10 mouse cellular contexts compared by ENCODE assay signal in the genomic region with DNA sequence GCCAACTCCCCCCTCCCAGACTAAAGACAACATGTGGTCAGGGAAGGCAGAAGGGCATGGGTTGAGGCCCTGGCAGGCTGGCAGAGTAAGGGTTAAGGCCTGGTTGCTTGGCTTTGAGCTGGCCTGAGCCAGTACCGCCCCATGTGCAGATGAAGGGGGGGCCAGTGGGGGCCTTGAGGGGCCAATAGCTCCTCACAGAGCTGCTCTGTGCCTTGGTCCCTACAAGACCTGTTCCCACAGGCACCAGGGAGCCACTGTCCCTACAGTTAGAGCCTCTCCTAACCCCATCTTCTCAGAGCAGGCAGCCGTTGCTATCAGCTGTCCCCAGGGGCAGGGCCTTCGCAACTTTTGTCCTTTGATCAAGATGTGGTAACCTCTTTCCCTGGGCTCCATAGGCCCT. TPM values are rescaled to one million over a fixed set of nuclear protein-coding genes. Genes with fewer than 3 reads are reported as not detected.
A peak's percentile ranks its signal among the peaks of the same experiment; 100 is the strongest.
DNase-seq lines count a peak whose midpoint lies in the region; ATAC-seq and TF ChIP-seq lines count a peak whose summit lies in the region.
"Had no signal": no experiment of that assay in that cellular context is flagged by ENCODE, and none has a peak within 500 bp of the region (broad histone marks: within the 10 kb centered on the region; RNA-seq: fewer than 3 reads in every experiment).

No protein-coding gene starts in this region.

- peaks cover 24% of the 10 kb centered on the region for H3K4me1 ChIP-seq in forebrain, embryonic 14.5 days (ENCODE audit: control insufficient read depth, insufficient read depth, low read length)
- H3K4me1 ChIP-seq in lung, adult 2 months (ENCODE audit: control insufficient read depth, insufficient read depth, low read length): no peaks in the 10 kb centered on the region

- no peaks in the 10 kb centered on the region for H3K9me3 ChIP-seq in forebrain, embryonic 14.5 days (replicated peaks; ENCODE audit: control insufficient read depth, low read length)

- intact Hi-C loops in gastrocnemius, adult 2 months (cut with DNase I): no loop called here
- intact Hi-C loops in gastrocnemius, postnatal 14 days (cut with DNase I; ENCODE audit: low total_unique reads): no loop called here

- WGBS in forebrain, embryonic 14.5 days: 3% methylated on average over 3 of the region's 3 CpGs
- 38% methylated on average over 3 of the region's 3 CpGs for WGBS in lung, adult 2 months

- no peak for TF ChIP-seq POLR2A in brain, embryonic 14.5 days (IDR thresholded peaks at IDR 0.05; ENCODE audit: borderline replicate concordance, extremely low read depth, insufficient read depth, insufficient read length, poor library complexity, severe bottlenecking)
- TF ChIP-seq POLR2A in lung, adult 2 months (IDR thresholded peaks at IDR 0.05; ENCODE audit: borderline replicate concordance, extremely low read depth, low read depth, low read length): no peak

- no peak overlapping the region for H3K4me3 ChIP-seq in gastrocnemius, adult 2 months
- H3K4me3 ChIP-seq in forebrain, embryonic 14.5 days (ENCODE audit: low read depth, low read length): no peak overlapping the region
- no peak overlapping the region for H3K4me3 ChIP-seq in lung, adult 2 months (replicated peaks; ENCODE audit: extremely low read depth, low read depth, low read length)

- no peak for TF ChIP-seq CTCF in gastrocnemius, adult 2 months (IDR thresholded peaks at IDR 0.05)
- no peak for TF ChIP-seq CTCF in brain, embryonic 14.5 days (IDR thresholded peaks at IDR 0.05; ENCODE audit: borderline replicate concordance, extremely low read depth, insufficient read depth, insufficient read length)
- TF ChIP-seq CTCF in lung, adult 2 months (IDR thresholded peaks at IDR 0.05; ENCODE audit: insufficient read depth, low read length): no peak

- H3K4me2 ChIP-seq in forebrain, embryonic 14.5 days (ENCODE audit: low read length): no peak overlapping the region

- no peaks in the 10 kb centered on the region for H3K27me3 ChIP-seq in forebrain, embryonic 14.5 days (replicated peaks; ENCODE audit: control insufficient read depth, insufficient read depth, low read length)

- DNase-seq in gastrocnemius, adult 2 months: peak; percentile 22
- no peak for DNase-seq in gastrocnemius, postnatal 14 days
- peak; percentile 58 for DNase-seq in brain, embryonic 14.5 days (ENCODE audit: low read depth)
- DNase-seq in forebrain, embryonic 14.5 days (ENCODE audit: low spot score): peak; percentile 29
- no peak for DNase-seq in Muller cell, postnatal 12 days (ENCODE audit: inconsistent ontology term)
- DNase-seq in kidney, postnatal 14 days: no peak
- DNase-seq in lung, adult 2 months: no peak

- H3K27ac ChIP-seq in gastrocnemius, adult 2 months: peak overlapping the region; percentile 4; the same call in 1 of the 2 replicates
- H3K27ac ChIP-seq in forebrain, embryonic 14.5 days (ENCODE audit: low read depth, low read length): no peak overlapping the region

- H3K9ac ChIP-seq in forebrain, embryonic 14.5 days (ENCODE audit: low read length): no peak overlapping the region

- no peaks in the 10 kb centered on the region for H3K36me3 ChIP-seq in forebrain, embryonic 14.5 days (ENCODE audit: control insufficient read depth, insufficient read depth, low read length)

- peak; percentile 56 for ATAC-seq in forebrain, embryonic 14.5 days
- ATAC-seq in megakaryocyte progenitor cell, adult 5-6 weeks (replicated peaks; ENCODE audit: poor library complexity): peak; percentile 79

RNA-seq across cellular contexts. Expression of a gene that starts 11.1 kb away (rescaled TPM):
- total RNA-seq in gastrocnemius, adult 2 months (2021): 10 to 100 TPM; 21.9 to 23.1 TPM
- total RNA-seq in gastrocnemius, postnatal 14 days (2021): 10 to 100 TPM; 17.5 to 22.5 TPM
- polyA plus RNA-seq in brain, embryonic 14.5 days (2012; rRNA removed): 46.4 and 50.9 TPM in 2 replicates
- 22.1 and 32.4 TPM in 2 replicates for polyA plus RNA-seq in forebrain, embryonic 14.5 days (2014; fragmentation: Nextera tagmentation; extraction: Ambion mirVana)
- 0.86 and 3.2 TPM in 2 replicates for total RNA-seq in megakaryocyte progenitor cell, adult 5-6 weeks (2015)
- 1.2 and 3.5 TPM in 2 replicates for total RNA-seq in megakaryocyte progenitor cell, adult 5-6 weeks (2017)
- polyA plus RNA-seq in lung, adult 2 months (2012; rRNA removed): 0.17 and 0.50 TPM in 2 replicates

RNA-seq across cellular contexts. Expression of a gene that starts 47.7 kb away (rescaled TPM):
- total RNA-seq in gastrocnemius, adult 2 months (2021): not detected
- not detected for total RNA-seq in gastrocnemius, postnatal 14 days (2021)
- not detected in 2 replicates for polyA plus RNA-seq in brain, embryonic 14.5 days (2012; rRNA removed)
- not detected in 2 replicates for polyA plus RNA-seq in forebrain, embryonic 14.5 days (2014; fragmentation: Nextera tagmentation; extraction: Ambion mirVana)
- not detected in 2 replicates for total RNA-seq in megakaryocyte progenitor cell, adult 5-6 weeks (2015)
- total RNA-seq in megakaryocyte progenitor cell, adult 5-6 weeks (2017): not detected in 2 replicates
- not detected in 2 replicates for polyA plus RNA-seq in lung, adult 2 months (2012; rRNA removed)
- polyA plus RNA-seq: heart, embryonic 14.5 days; limb, embryonic 11.5 days had no signal

RNA-seq across cellular contexts. Expression of a gene that starts 55.7 kb away (rescaled TPM):
- not detected for total RNA-seq in gastrocnemius, adult 2 months (2021)
- not detected for total RNA-seq in gastrocnemius, postnatal 14 days (2021)
- polyA plus RNA-seq in brain, embryonic 14.5 days (2012; rRNA removed): not detected in 2 replicates
- polyA plus RNA-seq in forebrain, embryonic 14.5 days (2014; fragmentation: Nextera tagmentation; extraction: Ambion mirVana): not detected in 2 replicates
- total RNA-seq in megakaryocyte progenitor cell, adult 5-6 weeks (2015): not detected in 2 replicates
- not detected in 2 replicates for total RNA-seq in megakaryocyte progenitor cell, adult 5-6 weeks (2017)
- polyA plus RNA-seq in lung, adult 2 months (2012; rRNA removed): not detected in 2 replicates
- polyA plus RNA-seq: heart, embryonic 14.5 days; limb, embryonic 11.5 days had no signal

Comparison
In these comparisons a context has a peak if more than half of its experiments do, and no peak if none do; other contexts are left out.
1. DNase-seq: peak in gastrocnemius, adult 2 months (single experiment), brain, embryonic 14.5 days (single experiment) and forebrain, embryonic 14.5 days (single experiment); none in gastrocnemius, postnatal 14 days (single experiment), Muller cell, postnatal 12 days (single experiment), kidney, postnatal 14 days (single experiment) and lung, adult 2 months (single experiment).
2. RNA of a gene that starts 11.1 kb away (total RNA-seq): 21.9 to 23.1 TPM in gastrocnemius, adult 2 months and 17.5 to 22.5 TPM in gastrocnemius, postnatal 14 days; 0.86 to 3.5 TPM in megakaryocyte progenitor cell, adult 5-6 weeks; every median in the first group is over 4 times any median in the second.